Mouse (Mus musculus) frontal cortex, postnatal 25 days (tissue): ENCODE data around the gene Top2b.
A peak's percentile ranks its signal among the peaks of the same experiment; 100 is the strongest.

Experiments used
- DNase-seq, 2 experiments: peaks; one replicate each; pipeline ENCODE4 v3.0.0; 2022; ENCODE audit warnings: low spot score in 2 of 2

Gene Top2b

DNA sequence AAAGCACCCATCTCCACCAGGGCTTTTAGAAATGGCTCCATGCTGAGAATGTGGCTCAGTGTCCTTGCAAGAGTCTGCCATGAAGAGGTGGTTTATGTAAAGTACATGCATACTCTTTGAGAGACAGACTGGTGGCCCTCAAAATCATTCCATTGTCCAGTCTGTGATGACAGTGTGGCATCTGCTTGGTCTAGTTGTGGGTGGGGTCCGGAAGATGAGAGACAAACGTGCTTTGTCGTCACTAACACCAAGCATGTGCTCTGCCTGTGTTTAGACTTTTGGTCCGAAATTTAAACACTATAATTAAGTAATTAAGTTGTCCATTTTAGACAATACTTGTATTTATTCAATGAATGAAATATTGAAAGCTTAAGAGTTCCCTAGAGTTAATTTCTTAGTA is 49.2 kb downstream of the Top2b start:
- DNase-seq, result no peak

DNA sequence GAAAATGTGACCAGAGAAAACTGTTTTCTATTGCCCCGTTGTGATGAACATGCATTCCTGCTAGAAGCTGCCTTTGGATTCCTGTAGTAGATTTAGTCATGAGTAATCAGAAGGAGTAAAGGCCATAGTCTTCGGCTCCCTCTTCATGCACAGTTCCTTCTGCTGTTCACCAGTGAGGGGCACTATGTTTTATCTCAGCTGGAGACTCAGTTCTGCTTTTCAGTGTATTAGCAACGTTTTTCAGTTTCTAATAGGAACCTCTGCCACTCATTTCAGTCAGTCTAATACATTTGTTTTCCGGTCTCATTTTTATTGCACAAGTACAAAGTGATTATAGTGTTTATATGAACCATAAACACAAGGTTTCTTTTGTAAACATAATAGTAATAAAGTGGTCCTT is 62.6 kb downstream of the Top2b start:
- DNase-seq, result no peak

DNA sequence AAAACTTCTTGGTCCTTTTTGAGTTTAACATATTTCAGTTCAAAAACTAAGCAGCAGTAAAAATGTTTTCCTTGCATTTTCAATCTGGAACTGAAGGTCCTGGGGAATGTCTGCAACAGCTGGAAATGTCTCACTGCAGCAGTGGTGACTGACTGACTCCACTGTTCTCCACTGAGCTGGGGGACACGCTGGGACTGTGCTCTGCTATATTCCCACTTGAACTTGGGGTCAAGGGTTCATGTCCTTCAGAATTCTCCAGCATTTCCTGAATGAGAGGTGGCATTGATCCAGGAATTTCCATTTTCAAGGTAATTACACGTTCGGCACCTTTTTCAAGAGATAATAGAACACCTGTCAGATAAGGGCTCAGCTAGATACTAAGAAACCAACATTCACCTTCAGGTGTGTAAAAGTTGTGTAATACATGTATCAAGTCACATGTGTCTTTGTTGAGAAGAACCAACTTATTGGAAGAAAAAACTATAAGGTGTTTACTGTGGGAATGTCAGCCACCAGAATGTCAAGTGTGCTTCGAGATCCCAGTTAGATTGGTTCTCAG is 67.0 kb downstream of the Top2b start:
- no peak for DNase-seq

DNA sequence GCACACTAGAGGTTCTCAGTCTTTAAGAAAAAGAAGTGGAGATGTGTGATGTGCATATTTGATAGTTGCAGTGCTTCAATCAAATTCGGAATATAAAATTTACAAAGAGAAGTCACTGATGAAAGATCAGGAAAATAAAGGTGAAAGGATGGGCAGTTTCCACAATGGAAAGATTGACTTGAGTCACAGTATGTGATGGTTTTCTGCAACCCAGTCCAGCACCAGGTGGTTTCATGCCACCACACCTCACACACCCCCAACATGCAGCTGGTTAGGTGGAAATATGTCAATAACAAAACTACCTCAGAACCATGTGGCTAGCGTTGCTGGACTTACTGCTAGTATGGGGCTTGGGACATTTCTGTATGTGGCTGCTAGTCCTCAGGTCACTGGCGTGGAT is 67.6 kb downstream of the Top2b start:
- no peak for DNase-seq

DNA sequence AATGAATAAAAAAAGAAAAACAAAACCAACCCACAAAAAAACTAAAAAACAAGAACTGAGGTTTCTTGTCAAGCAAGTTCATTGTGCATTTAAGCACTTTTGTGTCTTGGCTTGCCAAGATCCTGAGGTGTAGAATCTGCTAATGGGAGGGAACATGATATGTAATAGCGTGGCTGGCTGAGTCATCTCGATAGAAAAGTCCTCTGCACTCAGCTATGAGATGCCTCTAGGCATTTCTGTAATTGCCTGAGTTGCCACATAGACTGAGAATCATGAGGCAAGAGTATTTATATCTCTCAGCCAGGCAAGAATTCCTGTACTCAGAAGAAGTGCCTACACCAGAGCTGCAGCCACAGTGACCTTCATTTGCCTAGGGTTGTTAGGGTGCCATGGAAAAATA is 68.2 kb downstream of the Top2b start:
- no peak for DNase-seq

DNA sequence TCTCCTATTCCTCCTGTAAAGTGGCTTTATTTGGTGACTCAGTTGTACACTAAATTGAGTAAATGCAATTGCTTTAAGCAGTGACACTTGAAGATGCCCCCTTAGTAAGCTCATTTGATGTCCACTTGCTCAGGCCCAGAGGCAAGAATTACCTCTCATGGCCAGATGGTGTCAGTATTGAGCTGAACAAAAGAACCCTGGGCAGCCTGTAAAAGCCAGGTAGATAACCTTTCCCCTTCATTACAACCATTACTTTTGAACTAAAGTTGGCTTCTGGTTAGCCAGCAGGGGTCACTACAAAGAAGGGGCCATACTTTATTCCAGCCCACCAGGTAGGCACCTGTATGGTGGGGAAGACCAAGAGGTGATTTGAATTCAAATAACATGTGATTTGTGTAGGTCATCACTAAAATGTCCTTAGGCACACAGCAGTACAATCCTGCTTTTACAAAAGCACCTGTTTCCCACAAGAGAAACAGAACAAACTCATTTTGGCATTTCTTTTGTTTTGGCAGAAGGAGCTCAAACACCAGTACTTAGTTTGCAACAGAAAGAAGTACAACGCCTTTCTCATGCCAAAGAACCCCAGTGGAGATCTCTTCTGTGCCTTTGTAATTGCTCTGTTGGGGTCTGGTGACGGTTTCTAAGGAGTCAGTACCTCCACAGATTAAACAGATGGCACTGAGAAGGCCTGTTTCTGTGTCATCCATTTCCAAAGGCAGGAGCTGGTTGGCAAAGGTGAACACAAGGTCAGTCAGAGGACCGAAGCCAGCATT is 69.6 kb downstream of the Top2b start:
- DNase-seq, result peak in 1 of 2 experiments; percentile 50

DNA sequence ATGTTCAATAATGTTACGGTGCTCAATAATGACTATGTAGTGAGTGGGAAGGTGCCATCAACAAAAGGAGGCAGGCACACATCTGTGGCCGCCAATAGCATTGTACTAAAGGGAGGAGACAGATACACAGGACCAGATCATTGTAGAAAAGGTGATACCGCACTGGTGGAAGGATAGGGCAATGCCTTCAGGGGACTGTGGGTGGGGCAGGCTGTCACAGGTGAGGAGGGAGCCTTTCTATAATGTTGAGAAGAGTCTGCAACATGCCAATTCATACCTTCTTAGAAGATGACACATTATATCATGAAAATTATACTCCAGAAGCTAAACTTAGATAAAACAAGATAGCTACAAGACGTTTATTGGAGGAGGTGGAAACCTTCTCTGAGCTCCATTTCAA is 72.4 kb downstream of the Top2b start:
- no peak for DNase-seq

DNA sequence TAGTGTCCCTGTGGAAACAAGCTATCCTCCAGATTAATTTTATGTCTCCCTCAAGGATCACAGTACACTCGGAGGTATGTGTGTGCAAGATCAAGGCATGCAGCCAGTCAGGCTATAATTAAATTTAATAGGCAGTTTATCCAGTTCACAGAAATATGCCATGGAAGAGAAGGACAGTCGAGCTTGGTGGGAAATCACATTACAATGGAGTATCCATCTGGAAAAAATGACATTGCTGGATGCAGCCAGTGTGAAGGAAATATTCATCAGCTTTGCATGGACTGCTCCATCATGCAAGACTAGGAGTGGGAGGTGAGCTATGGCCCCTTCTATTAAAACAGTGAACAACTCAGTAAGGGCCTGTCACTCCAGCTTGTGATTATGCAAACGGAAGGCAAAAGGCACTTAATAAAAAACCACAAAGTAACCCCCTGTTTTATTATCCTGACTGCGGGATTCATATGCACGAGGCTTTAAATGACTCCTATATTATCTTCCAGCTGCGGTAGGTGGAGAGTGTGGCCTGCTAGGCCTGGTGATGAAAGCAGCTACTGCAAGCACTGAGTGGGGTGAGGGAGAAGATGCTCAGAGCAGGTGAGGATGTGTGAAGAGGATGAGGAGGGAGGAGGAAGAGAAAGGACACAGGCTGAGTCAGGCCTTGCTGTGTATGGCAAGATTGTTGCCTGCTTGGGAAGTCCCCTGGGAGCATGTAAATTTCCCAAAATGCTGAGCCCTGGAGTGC is 74.6 kb downstream of the Top2b start:
- DNase-seq, result no peak

DNA sequence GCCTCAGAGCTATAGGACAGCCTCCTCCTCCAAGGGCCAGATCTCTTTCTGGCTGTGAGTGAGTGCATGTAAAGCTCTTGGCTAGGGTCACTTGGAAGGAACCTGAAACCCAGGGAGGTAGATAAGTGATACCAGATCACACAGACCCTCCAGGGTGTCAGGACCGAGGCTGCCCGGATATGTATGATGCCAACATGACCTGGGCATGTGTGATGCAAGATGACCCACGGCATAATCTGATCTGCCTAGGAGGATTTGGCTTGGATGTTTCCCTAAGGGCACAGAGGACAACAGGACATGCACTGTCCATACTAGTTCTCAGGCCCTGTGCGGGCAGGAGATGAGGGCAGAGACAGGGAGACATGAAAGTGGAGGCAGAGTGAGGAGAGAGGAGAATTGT is 79.9 kb downstream of the Top2b start:
- no peak for DNase-seq

DNA sequence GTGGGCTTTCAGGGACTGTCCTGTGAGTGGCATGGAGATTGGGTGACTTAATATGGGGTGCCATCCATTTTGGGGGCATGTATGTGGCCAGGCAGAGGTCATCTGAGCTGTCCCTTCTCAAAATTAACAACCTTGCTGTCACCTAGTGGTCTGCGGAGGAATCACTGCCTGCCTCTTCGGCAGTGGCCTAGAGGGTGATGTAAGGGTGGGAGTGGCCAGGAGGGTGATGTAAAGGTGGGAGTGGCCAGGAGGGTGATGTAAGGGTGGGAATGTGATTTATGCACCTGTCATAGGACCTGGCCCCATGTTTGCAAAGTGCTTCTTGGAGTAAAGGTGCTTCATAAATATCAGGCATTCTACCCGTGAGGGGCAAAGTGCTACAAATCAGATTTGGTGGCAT is 82.6 kb downstream of the Top2b start:
- no peak for DNase-seq

DNA sequence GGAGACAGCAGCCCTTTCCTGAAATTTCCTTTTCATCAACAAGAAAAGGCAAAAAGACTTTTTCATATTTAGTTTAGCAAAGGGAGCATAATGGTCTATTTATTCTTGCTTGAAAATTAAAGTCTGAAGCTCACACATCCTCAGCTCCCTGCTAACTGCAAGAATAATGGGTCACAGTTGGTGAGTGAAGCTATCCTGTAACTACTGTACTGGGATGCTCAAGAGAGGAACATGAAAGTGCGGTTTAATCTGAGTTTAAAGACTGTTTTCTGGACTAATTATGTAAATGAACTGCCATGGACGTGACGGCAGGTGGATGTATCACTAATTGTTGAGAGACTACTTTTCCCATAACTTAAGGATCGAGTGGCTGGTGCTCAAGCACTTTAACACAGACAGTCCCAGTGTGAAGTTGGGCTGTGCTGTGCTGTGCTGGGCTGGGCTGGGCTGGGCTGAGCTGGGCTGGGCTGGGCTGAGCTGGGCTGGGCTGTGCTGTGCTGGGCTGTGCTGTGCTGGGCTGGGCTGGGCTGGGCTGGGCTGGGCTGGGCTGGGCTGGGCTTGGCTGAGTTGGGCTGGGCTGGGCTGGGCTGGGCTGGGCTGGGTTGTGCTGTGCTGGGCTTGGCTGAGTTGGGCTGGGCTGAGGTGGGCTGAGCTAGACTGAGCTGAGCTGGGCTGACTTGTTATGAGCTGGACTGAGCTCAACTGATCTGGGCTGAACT is 83.4 kb downstream of the Top2b start:
- no peak for DNase-seq

DNA sequence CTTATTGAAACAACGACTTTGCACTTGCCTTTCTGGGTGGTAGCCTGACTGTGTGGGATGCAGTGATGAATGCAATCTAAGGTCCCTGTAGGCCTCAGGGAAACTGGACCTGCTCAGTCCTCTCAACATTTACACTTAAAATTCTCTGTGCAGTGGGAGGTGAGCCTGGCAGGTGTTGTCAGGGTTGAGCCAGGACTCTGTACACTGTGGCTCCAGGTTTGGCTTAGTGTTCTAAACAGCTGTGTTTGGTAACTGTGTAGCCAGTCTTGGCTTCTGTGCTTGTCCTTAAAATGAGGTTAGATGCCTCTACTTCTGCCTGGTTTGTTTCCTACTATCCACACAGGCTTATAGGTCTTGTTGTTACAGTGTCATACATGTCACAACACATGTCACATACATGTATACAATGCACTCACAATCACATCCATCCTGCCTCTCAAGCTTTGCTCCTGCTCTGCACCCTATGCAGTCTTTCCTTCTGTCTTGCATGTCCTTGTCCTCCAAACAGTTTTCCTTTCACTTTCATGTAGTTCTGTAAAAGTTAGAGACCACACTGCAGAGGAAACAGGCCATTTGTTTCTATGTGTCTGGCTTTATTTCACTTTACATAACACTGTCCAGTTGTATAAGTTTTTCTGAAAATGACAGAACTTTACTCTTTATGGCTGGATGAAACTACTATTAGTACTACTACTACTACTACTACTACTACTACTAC is 113.8 kb downstream of the Top2b start:
- no peak for DNase-seq

DNA sequence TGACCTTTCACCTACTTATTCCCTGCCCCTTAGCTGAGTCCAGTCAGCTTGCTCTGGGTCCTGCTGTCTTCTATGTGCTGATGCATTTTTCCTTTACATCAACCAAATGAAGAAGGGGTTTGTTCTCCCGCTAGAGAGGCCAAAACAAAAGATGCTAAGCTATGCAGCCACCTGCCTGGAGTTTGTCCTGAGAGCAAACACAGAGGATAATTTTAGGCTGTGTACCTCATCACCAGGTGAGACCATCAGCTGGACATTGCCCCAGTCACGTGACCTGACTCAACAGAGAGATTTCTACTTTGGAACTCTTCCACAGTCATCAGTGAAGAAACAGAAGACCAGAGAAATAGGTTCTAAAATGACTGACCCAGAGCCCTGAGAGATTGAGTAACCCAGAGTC is 114.5 kb downstream of the Top2b start:
- no peak for DNase-seq

DNA sequence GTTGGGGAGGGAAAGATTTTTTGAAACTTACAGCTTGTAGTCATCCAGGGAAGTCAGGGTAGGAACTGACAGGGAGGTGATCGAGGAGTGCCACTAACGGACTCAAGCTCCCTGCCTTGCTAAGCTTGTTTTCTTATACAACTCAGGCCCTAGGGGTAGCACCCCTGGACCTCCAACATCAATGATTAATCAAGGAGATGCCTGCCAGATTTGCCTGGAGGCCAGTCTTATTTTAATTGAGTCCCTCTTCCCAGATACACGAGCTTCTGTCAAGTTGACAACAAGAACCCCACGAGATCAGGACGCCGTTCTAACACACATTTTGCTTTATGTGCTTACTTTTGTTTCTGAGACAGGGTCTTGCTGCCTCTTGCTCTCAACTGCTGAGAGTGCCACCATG is 115.6 kb downstream of the Top2b start:
- DNase-seq, result no peak

DNA sequence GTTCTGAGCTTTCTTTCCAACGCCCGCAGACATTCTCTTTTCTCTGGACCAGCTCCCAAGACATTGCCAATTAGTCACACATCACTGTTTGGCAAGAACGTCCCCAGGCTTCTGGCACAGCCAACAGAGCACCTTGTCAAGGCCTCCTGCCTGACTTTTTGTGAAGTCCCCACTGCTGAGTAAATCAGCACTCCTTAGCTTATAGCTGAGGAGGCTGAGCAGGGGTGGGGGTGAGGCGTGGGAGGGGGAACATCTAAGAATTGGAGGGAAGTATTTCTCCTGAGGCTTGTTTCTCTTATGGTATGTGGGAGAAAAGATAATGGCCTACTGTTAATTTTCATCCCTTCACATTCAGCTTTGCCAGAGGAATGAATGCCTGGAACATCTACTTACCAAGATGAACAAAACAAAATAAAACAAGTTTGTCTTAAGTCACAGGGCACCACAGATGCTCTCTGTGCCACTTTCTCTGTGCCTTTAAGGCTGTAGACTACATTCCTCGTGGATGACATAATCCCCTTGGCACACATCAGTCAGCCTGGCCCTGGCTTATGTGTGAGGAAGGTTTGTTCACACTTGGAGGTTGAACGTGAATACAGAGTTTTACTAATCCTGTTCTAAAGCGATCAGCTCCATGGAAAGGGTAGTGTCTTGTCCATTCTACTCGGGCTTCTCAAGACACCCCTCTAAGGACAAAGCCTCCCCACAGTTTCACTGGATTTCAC is 118.8 kb downstream of the Top2b start:
- no peak for DNase-seq
